ENCODE assay signal across 21 mouse cellular contexts in genomic region chr5:134647394-134647793, GRCm38 (mm10). TPM values are rescaled to one million over a fixed set of nuclear protein-coding genes. Genes with fewer than 3 reads are reported as not detected.
DNase-seq lines count a peak whose midpoint lies in the region; ATAC-seq and TF ChIP-seq lines count a peak whose summit lies in the region.
"Had no signal": no experiment of that assay in that cellular context is flagged by ENCODE, and none has a peak within 500 bp of the region (broad histone marks: within the 10 kb centered on the region; RNA-seq: fewer than 3 reads in every experiment).

No protein-coding gene starts in this region.

- peaks cover 3% of the 10 kb centered on the region; the same call in 1 of the 2 replicates for H3K4me1 ChIP-seq in liver, adult 2 months (ENCODE audit: control insufficient read depth, insufficient read depth, low read length)
- no peaks in the 10 kb centered on the region; the same call in 1 of the 2 replicates for H3K4me1 ChIP-seq in liver, embryonic 11.5 days (replicated peaks; ENCODE audit: control insufficient read depth, insufficient read depth, low read length)
- H3K4me1 ChIP-seq in liver, embryonic 15.5 days (replicated peaks): no peaks in the 10 kb centered on the region
- no peaks in the 10 kb centered on the region for H3K4me1 ChIP-seq in hindbrain, embryonic 14.5 days (replicated peaks; ENCODE audit: control insufficient read depth, insufficient read depth, low read length)
- H3K4me1 ChIP-seq: embryonic facial prominence, embryonic 15.5 days; forebrain, embryonic 10.5 days; hindbrain, embryonic 12.5 days had no signal

- no peaks in the 10 kb centered on the region for H3K27me3 ChIP-seq in liver, adult 2 months (ENCODE audit: control insufficient read depth, insufficient read depth, low read length)
- no peaks in the 10 kb centered on the region for H3K27me3 ChIP-seq in liver, embryonic 11.5 days (replicated peaks; ENCODE audit: control insufficient read depth, insufficient read depth, low read length)
- no peaks in the 10 kb centered on the region for H3K27me3 ChIP-seq in liver, embryonic 15.5 days
- H3K27me3 ChIP-seq in hindbrain, embryonic 14.5 days (ENCODE audit: control insufficient read depth, insufficient read depth, low read length): no peaks in the 10 kb centered on the region
- H3K27me3 ChIP-seq: embryonic facial prominence, embryonic 15.5 days; heart, embryonic 13.5 days; hindbrain, embryonic 12.5 days had no signal

- 37% methylated on average over 2 of the region's 2 CpGs for WGBS in liver, adult 2 months
- WGBS in liver, embryonic 11.5 days: 71% methylated on average over 2 of the region's 2 CpGs
- WGBS in liver, embryonic 15.5 days (ENCODE audit: insufficient replicate concordance): 71% methylated on average over 2 of the region's 2 CpGs
- WGBS in hindbrain, embryonic 14.5 days: 86% methylated on average over 2 of the region's 2 CpGs

- TF ChIP-seq CTCF in liver, adult 2 months (IDR thresholded peaks at IDR 0.05; ENCODE audit: low read depth, low read length): no peak

- H3K4me3 ChIP-seq in liver, adult 2 months (ENCODE audit: insufficient read depth, low read depth, low read length): no peak overlapping the region
- no peak overlapping the region for H3K4me3 ChIP-seq in liver, embryonic 11.5 days (ENCODE audit: low read depth, low read length)
- H3K4me3 ChIP-seq in liver, embryonic 15.5 days (replicated peaks): no peak overlapping the region
- no peak overlapping the region for H3K4me3 ChIP-seq in hindbrain, embryonic 14.5 days (replicated peaks; ENCODE audit: low read length)
- H3K4me3 ChIP-seq: embryonic facial prominence, embryonic 15.5 days; erythroblast, embryonic 14.5 days; forebrain, embryonic 10.5 days; gastrocnemius, adult 2 months; heart, embryonic 13.5 days; hindbrain, embryonic 12.5 days had no signal

- peak; percentile 87 for DNase-seq in liver, adult 2 months (ENCODE audit: extremely low read depth, low read depth, low spot score)
- DNase-seq in liver: no peak
- DNase-seq in liver, embryonic 11.5 days (ENCODE audit: low spot score): no peak
- no peak for DNase-seq in hindbrain, embryonic 14.5 days (ENCODE audit: low spot score)
- no peak for DNase-seq in heart, adult 18-20 months
- no peak for DNase-seq in right cerebral cortex, adult 18-20 months
- DNase-seq: adrenal gland, adult 2 months; adrenal gland, postnatal 25 days; cerebellum, adult 18-20 months; cerebellum, postnatal 10 days; embryo, embryonic 11 days; gastrocnemius, adult 2 months; gastrocnemius, postnatal 25 days; heart, postnatal 36 days had no signal

- no peaks in the 10 kb centered on the region for H3K9me3 ChIP-seq in liver, embryonic 11.5 days (ENCODE audit: control insufficient read depth, low read length)
- no peaks in the 10 kb centered on the region for H3K9me3 ChIP-seq in liver, embryonic 15.5 days (replicated peaks)
- no peaks in the 10 kb centered on the region for H3K9me3 ChIP-seq in hindbrain, embryonic 14.5 days (ENCODE audit: control insufficient read depth, low read length)
- H3K9me3 ChIP-seq: embryonic facial prominence, embryonic 15.5 days; forebrain, embryonic 10.5 days; heart, embryonic 13.5 days; hindbrain, embryonic 12.5 days had no signal

- no peak overlapping the region for H3K9ac ChIP-seq in liver, adult 2 months (ENCODE audit: low read depth, low read length)
- no peak overlapping the region for H3K9ac ChIP-seq in liver, embryonic 11.5 days (ENCODE audit: low read depth, low read length)
- no peak overlapping the region for H3K9ac ChIP-seq in liver, embryonic 15.5 days
- no peak overlapping the region for H3K9ac ChIP-seq in hindbrain, embryonic 14.5 days
- H3K9ac ChIP-seq: embryonic facial prominence, embryonic 15.5 days; heart, embryonic 13.5 days; hindbrain, embryonic 12.5 days had no signal

- no peaks in the 10 kb centered on the region for H3K36me3 ChIP-seq in liver, adult 2 months (ENCODE audit: control insufficient read depth, insufficient read depth, low read length)
- H3K36me3 ChIP-seq in liver, embryonic 11.5 days (ENCODE audit: control insufficient read depth, insufficient read depth, low read length): no peaks in the 10 kb centered on the region
- H3K36me3 ChIP-seq in liver, embryonic 15.5 days (replicated peaks): no peaks in the 10 kb centered on the region
- no peaks in the 10 kb centered on the region for H3K36me3 ChIP-seq in hindbrain, embryonic 14.5 days (replicated peaks; ENCODE audit: control insufficient read depth, insufficient read depth)
- H3K36me3 ChIP-seq: embryonic facial prominence, embryonic 15.5 days; forebrain, embryonic 10.5 days; heart, embryonic 13.5 days; hindbrain, embryonic 12.5 days had no signal

- no peak overlapping the region for H3K27ac ChIP-seq in liver, adult 2 months (replicated peaks; ENCODE audit: insufficient read depth, low read depth, low read length)
- no peak overlapping the region for H3K27ac ChIP-seq in liver, embryonic 11.5 days (ENCODE audit: low read depth, low read length)
- no peak overlapping the region for H3K27ac ChIP-seq in liver, embryonic 15.5 days (replicated peaks)
- H3K27ac ChIP-seq in hindbrain, embryonic 14.5 days: no peak overlapping the region
- H3K27ac ChIP-seq: embryonic facial prominence, embryonic 15.5 days; forebrain, embryonic 10.5 days; gastrocnemius, adult 2 months; heart, embryonic 13.5 days; hindbrain, embryonic 12.5 days had no signal

- H3K79me2 ChIP-seq in liver, adult 2 months (ENCODE audit: control insufficient read depth, insufficient read depth, low read length): no peaks in the 10 kb centered on the region

- peak; percentile 58; the same call in 1 of the 2 replicates for ATAC-seq in liver, embryonic 11.5 days (replicated peaks; ENCODE audit: low FRiP score)
- ATAC-seq in liver, embryonic 15.5 days (ENCODE audit: insufficient read depth): 0 out of 2 replicates have a peak, but pooled peaks have one; percentile 22
- ATAC-seq in hindbrain, embryonic 14.5 days (ENCODE audit: low FRiP score): no peak
- ATAC-seq: forebrain, embryonic 14.5 days had no signal

- H3K4me2 ChIP-seq in liver, embryonic 11.5 days: no peak overlapping the region
- H3K4me2 ChIP-seq in liver, embryonic 15.5 days: no peak overlapping the region
- no peak overlapping the region for H3K4me2 ChIP-seq in hindbrain, embryonic 14.5 days (replicated peaks)
- H3K4me2 ChIP-seq: embryonic facial prominence, embryonic 15.5 days; heart, embryonic 13.5 days; hindbrain, embryonic 12.5 days had no signal

- TF ChIP-seq POLR2A in liver, adult 2 months (IDR thresholded peaks at IDR 0.05; ENCODE audit: extremely low read depth, insufficient read depth, low read length): no peak

RNA-seq across cellular contexts. Expression of gene Eif4h, which starts 8.1 kb away (rescaled TPM):
- 139 and 146 TPM in 2 replicates for total RNA-seq in liver, adult 2 months (2014; rRNA removed)
- polyA plus RNA-seq in liver, adult 2 months (2012; rRNA removed): 127 and 134 TPM in 2 replicates
- polyA plus RNA-seq in liver, embryonic 11.5 days (2014; fragmentation: Nextera tagmentation; extraction: Ambion mirVana): 401 and 428 TPM in 2 replicates
- polyA plus RNA-seq in liver, embryonic 15.5 days (2015; fragmentation: Nextera tagmentation; extraction: Ambion mirVana): 171 and 194 TPM in 2 replicates
- polyA plus RNA-seq in hindbrain, embryonic 14.5 days (2014; fragmentation: Nextera tagmentation; extraction: Ambion mirVana): 329 and 343 TPM in 2 replicates
- 100 to 1,000 TPM; 132 to 136 TPM for total RNA-seq in heart, adult 18-20 months (2021)

RNA-seq across cellular contexts. Expression of gene Lat2, which starts 32.6 kb away (rescaled TPM):
- total RNA-seq in liver, adult 2 months (2014; rRNA removed): 0.60 and 1.0 TPM in 2 replicates
- 0.51 and 1.4 TPM in 2 replicates for polyA plus RNA-seq in liver, adult 2 months (2012; rRNA removed)
- 2.0 and 2.1 TPM in 2 replicates for polyA plus RNA-seq in liver, embryonic 11.5 days (2014; fragmentation: Nextera tagmentation; extraction: Ambion mirVana)
- 2.2 and 2.6 TPM in 2 replicates for polyA plus RNA-seq in liver, embryonic 15.5 days (2015; fragmentation: Nextera tagmentation; extraction: Ambion mirVana)
- polyA plus RNA-seq in hindbrain, embryonic 14.5 days (2014; fragmentation: Nextera tagmentation; extraction: Ambion mirVana): 1.1 and 1.5 TPM in 2 replicates
- total RNA-seq in heart, adult 18-20 months (2021): 1 to 10 TPM; 2.0 to 2.4 TPM

RNA-seq across cellular contexts. Expression of gene Limk1, which starts 41.0 kb away (rescaled TPM):
- total RNA-seq in liver, adult 2 months (2014; rRNA removed): 0.83 and 1.1 TPM in 2 replicates
- polyA plus RNA-seq in liver, adult 2 months (2012; rRNA removed): 2.1 and 2.7 TPM in 2 replicates
- polyA plus RNA-seq in liver, embryonic 11.5 days (2014; fragmentation: Nextera tagmentation; extraction: Ambion mirVana): 1.7 and 1.8 TPM in 2 replicates
- 0.81 and 1.1 TPM in 2 replicates for polyA plus RNA-seq in liver, embryonic 15.5 days (2015; fragmentation: Nextera tagmentation; extraction: Ambion mirVana)
- polyA plus RNA-seq in hindbrain, embryonic 14.5 days (2014; fragmentation: Nextera tagmentation; extraction: Ambion mirVana): 25.5 and 26.4 TPM in 2 replicates
- 1 to 10 TPM; 4.3 to 5.1 TPM for total RNA-seq in heart, adult 18-20 months (2021)
